Mouse (Mus musculus): Measurements from ENCODE around the gene Stk25.

Gene Stk25

GRCm38 (mm10) chr1:93657025-93657360 lies 1.5 kb downstream of the Stk25 start:
- Histone ChIP-seq H3K27me3 (ENCODE audit: insufficient read depth, low read length) (peaks cover 17% of the 10 kb centered on the region), H3K36me3 (ENCODE audit: insufficient read depth, low read length) (no peaks in the 10 kb centered on the region), H3K4me3 (replicated peaks; ENCODE audit: low read length) (no peak overlapping the region), H3K4me1 (replicated peaks; ENCODE audit: low read depth, low read length) (peaks cover 13% of the 10 kb centered on the region; the same call in 1 of the 2 replicates), H3K9me3 (ENCODE audit: low read length) (no peaks in the 10 kb centered on the region)
- TF ChIP-seq NANOG (IDR thresholded peaks at IDR 0.05; ENCODE audit: borderline replicate concordance, low read length) (no peak), POU5F1 (IDR thresholded peaks at IDR 0.05; ENCODE audit: borderline replicate concordance, low read length) (no peak), CTCF (conservative IDR thresholded peaks at IDR 0.05; ENCODE audit: low read length) (no peak)

GRCm38 (mm10) chr1:93656325-93657024 lies 2.0 kb downstream of the Stk25 start:
- Histone ChIP-seq H3K4me3 (replicated peaks; ENCODE audit: low read length) (no peak overlapping the region), H3K9me3 (ENCODE audit: low read length) (no peaks in the 10 kb centered on the region), H3K27me3 (ENCODE audit: insufficient read depth, low read length) (peaks cover 17% of the 10 kb centered on the region), H3K36me3 (ENCODE audit: insufficient read depth, low read length) (no peaks in the 10 kb centered on the region), H3K4me1 (replicated peaks; ENCODE audit: low read depth, low read length) (peaks cover 13% of the 10 kb centered on the region; the same call in 1 of the 2 replicates)
- no peak for TF ChIP-seq CTCF (conservative IDR thresholded peaks at IDR 0.05; ENCODE audit: low read length)
- TF ChIP-seq NANOG (IDR thresholded peaks at IDR 0.05; ENCODE audit: borderline replicate concordance, low read length): no peak
- TF ChIP-seq POU5F1 (IDR thresholded peaks at IDR 0.05; ENCODE audit: borderline replicate concordance, low read length): no peak

- peaks cover 17% of the 10 kb centered on the region for H3K27me3 ChIP-seq (ENCODE audit: insufficient read depth, low read length)
- no peaks in the 10 kb centered on the region for H3K9me3 ChIP-seq (ENCODE audit: low read length)
- H3K4me1 ChIP-seq (replicated peaks; ENCODE audit: low read depth, low read length): peaks cover 16% of the 10 kb centered on the region
- TF ChIP-seq NANOG (IDR thresholded peaks at IDR 0.05; ENCODE audit: borderline replicate concordance, low read length) (no peak), POU5F1 (IDR thresholded peaks at IDR 0.05; ENCODE audit: borderline replicate concordance, low read length) (no peak), CTCF (conservative IDR thresholded peaks at IDR 0.05; ENCODE audit: low read length) (no peak)
- H3K36me3 ChIP-seq (ENCODE audit: insufficient read depth, low read length): no peaks in the 10 kb centered on the region
- H3K4me3 ChIP-seq (replicated peaks; ENCODE audit: low read length): no peak overlapping the region
Measured at GRCm38 (mm10) chr1:93654798-93655197, 3.7 kb downstream of the Stk25 start.

DNA sequence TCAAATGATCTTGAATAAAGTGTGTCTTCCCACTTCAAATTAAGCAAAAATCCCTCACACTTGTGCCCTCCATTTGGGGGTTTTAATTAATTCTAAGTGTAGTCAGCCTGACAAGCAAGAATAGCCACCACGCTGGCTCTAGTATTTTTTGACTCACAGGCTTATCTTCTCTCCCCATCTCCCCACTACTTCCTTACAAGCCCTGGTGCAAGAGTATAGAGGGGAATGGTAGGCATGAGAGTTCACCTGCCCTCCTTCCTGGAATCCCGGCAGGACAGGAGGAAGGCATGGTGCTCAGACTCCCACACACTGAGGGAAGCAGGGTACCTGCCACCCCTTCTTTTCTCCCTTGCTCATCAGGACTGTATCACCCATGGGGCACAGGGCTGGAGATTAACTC lies 4.2 kb downstream of the Stk25 start:
- peaks cover 13% of the 10 kb centered on the region for H3K27me3 ChIP-seq (ENCODE audit: insufficient read depth, low read length)
- H3K4me1 ChIP-seq (replicated peaks; ENCODE audit: low read depth, low read length): peaks cover 15% of the 10 kb centered on the region
- no peaks in the 10 kb centered on the region for H3K9me3 ChIP-seq (ENCODE audit: low read length)
- no peaks in the 10 kb centered on the region for H3K36me3 ChIP-seq (ENCODE audit: insufficient read depth, low read length)
- no peak overlapping the region for H3K4me3 ChIP-seq (replicated peaks; ENCODE audit: low read length)
- no peak for TF ChIP-seq NANOG (IDR thresholded peaks at IDR 0.05; ENCODE audit: borderline replicate concordance, low read length)
- no peak for TF ChIP-seq CTCF (conservative IDR thresholded peaks at IDR 0.05; ENCODE audit: low read length)
- TF ChIP-seq POU5F1 (IDR thresholded peaks at IDR 0.05; ENCODE audit: borderline replicate concordance, low read length): no peak

- H3K4me3 ChIP-seq (replicated peaks; ENCODE audit: low read length): no peak overlapping the region
- no peaks in the 10 kb centered on the region for H3K36me3 ChIP-seq (ENCODE audit: insufficient read depth, low read length)
- TF ChIP-seq NANOG (IDR thresholded peaks at IDR 0.05; ENCODE audit: borderline replicate concordance, low read length) (no peak), POU5F1 (IDR thresholded peaks at IDR 0.05; ENCODE audit: borderline replicate concordance, low read length) (no peak), CTCF (conservative IDR thresholded peaks at IDR 0.05; ENCODE audit: low read length) (no peak)
- peaks cover 26% of the 10 kb centered on the region for H3K4me1 ChIP-seq (replicated peaks; ENCODE audit: low read depth, low read length)
- peaks cover 11% of the 10 kb centered on the region for H3K27me3 ChIP-seq (ENCODE audit: insufficient read depth, low read length)
- H3K9me3 ChIP-seq (ENCODE audit: low read length): no peaks in the 10 kb centered on the region
Measured at GRCm38 (mm10) chr1:93649604-93650172, 8.8 kb downstream of the Stk25 start.

- no peaks in the 10 kb centered on the region for H3K9me3 ChIP-seq (ENCODE audit: low read length)
- TF ChIP-seq CTCF (conservative IDR thresholded peaks at IDR 0.05; ENCODE audit: low read length): no peak
- TF ChIP-seq POU5F1 (IDR thresholded peaks at IDR 0.05; ENCODE audit: borderline replicate concordance, low read length): no peak
- no peak for TF ChIP-seq NANOG (IDR thresholded peaks at IDR 0.05; ENCODE audit: borderline replicate concordance, low read length)
- H3K36me3 ChIP-seq (ENCODE audit: insufficient read depth, low read length): no peaks in the 10 kb centered on the region
- no peaks in the 10 kb centered on the region for H3K27me3 ChIP-seq (ENCODE audit: insufficient read depth, low read length)
- peaks cover 7% of the 10 kb centered on the region for H3K4me1 ChIP-seq (replicated peaks; ENCODE audit: low read depth, low read length)
- H3K4me3 ChIP-seq (replicated peaks; ENCODE audit: low read length): no peak overlapping the region
Measured at GRCm38 (mm10) chr1:93642692-93643091, 15.8 kb downstream of the Stk25 start.

- Histone ChIP-seq H3K9me3 (ENCODE audit: low read length) (no peaks in the 10 kb centered on the region), H3K27me3 (ENCODE audit: insufficient read depth, low read length) (no peaks in the 10 kb centered on the region), H3K36me3 (ENCODE audit: insufficient read depth, low read length) (no peaks in the 10 kb centered on the region), H3K4me1 (replicated peaks; ENCODE audit: low read depth, low read length) (peaks cover 4% of the 10 kb centered on the region), H3K4me3 (replicated peaks; ENCODE audit: low read length) (no peak overlapping the region)
- TF ChIP-seq NANOG (IDR thresholded peaks at IDR 0.05; ENCODE audit: borderline replicate concordance, low read length) (no peak), POU5F1 (IDR thresholded peaks at IDR 0.05; ENCODE audit: borderline replicate concordance, low read length) (no peak), CTCF (conservative IDR thresholded peaks at IDR 0.05; ENCODE audit: low read length) (no peak)
Measured at GRCm38 (mm10) chr1:93641978-93642377, 16.5 kb downstream of the Stk25 start.

DNA sequence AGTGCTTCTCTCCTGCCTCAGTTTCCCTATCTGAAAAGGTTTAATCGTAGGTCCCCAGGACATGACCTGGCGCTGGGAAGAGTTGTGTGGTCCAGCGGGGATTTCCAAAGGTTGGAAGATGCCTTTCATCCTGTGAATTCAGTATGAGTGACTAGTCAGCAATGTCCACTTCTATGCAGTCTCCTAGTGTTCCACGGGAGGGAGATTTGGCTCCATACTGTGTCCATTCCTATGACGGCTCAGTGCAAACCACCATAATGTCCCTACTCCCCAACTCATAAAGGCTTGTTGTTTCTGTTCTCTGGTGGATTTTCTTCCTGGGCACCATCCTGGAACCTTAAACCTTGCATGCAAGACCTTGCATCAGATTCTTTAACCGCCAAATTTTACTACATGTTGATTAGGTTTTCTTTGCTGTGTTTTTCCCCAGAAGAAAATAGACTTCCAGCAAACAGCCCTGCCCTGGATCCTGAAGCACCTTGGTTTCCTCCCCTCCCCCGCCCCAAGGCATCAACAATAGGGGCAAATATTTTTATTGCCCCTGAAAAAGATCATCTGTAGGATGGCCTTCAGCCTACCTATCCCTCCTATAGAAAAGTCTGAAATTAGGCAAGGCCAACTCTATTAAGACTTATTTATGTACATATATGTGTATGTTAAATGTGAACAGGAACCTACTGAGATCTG lies 22.1 kb downstream of the Stk25 start:
- Histone ChIP-seq H3K36me3 (ENCODE audit: insufficient read depth, low read length) (peaks cover 19% of the 10 kb centered on the region), H3K4me1 (replicated peaks; ENCODE audit: low read depth, low read length) (peaks cover 36% of the 10 kb centered on the region), H3K27me3 (ENCODE audit: insufficient read depth, low read length) (peaks cover 9% of the 10 kb centered on the region), H3K4me3 (replicated peaks; ENCODE audit: low read length) (peak overlapping the region; percentile 99), H3K9me3 (ENCODE audit: low read length) (no peaks in the 10 kb centered on the region)
- TF ChIP-seq POU5F1 (IDR thresholded peaks at IDR 0.05; ENCODE audit: borderline replicate concordance, low read length): no peak
- TF ChIP-seq CTCF (conservative IDR thresholded peaks at IDR 0.05; ENCODE audit: low read length): no peak
- no peak for TF ChIP-seq NANOG (IDR thresholded peaks at IDR 0.05; ENCODE audit: borderline replicate concordance, low read length)
